Mouse (Mus musculus) CH12.LX (cell line): Measurements from ENCODE around the gene Lefty1. TPM values are rescaled to one million over a fixed set of nuclear protein-coding genes. Genes with fewer than 3 reads are reported as not detected.
"Not testable (repeated sequence)": the region's sequence is repeated elsewhere in the genome, so short reads cannot be mapped to it uniquely, and the experiment has no call there.

Experiments
- DNase-seq: peaks from one replicate; pipeline ENCODE4 v3.0.0-alpha.2; 2013; ENCODE audit errors: extremely low read depth
- H3K27ac ChIP-seq: 2 replicates; pipeline ENCODE4 v1.5.1; 2012; ENCODE audit warnings: low read depth, mild to moderate bottlenecking, control low read depth, moderate library complexity; ENCODE audit not compliant: insufficient read depth
- H3K27me3 ChIP-seq: replicated peaks from 2 replicates; pipeline ENCODE3; 2012; ENCODE audit warnings: inconsistent platforms
- H3K36me3 ChIP-seq, 2 experiments: replicated peaks in 1 of 2; 2 replicates each; pipeline versions ENCODE3 to v1.6.1; 2012; ENCODE audit warnings: inconsistent platforms in 1 of 2, low read length in 1 of 2, mild to moderate bottlenecking in 1 of 2, mixed read lengths in 1 of 2, moderate library complexity in 1 of 2; ENCODE audit not compliant: control insufficient read depth in 1 of 2, insufficient read depth in 1 of 2
- H3K4me1 ChIP-seq, 2 experiments: 2 replicates each; pipeline ENCODE4 v1.6.1; 2012; ENCODE audit warnings: inconsistent platforms in 1 of 2, moderate library complexity in 1 of 2; ENCODE audit not compliant: insufficient read depth in 2 of 2, control insufficient read depth in 1 of 2
- H3K4me2 ChIP-seq: 2 replicates; pipeline ENCODE4 v1.6.1; 2012; ENCODE audit warnings: low read depth, mild to moderate bottlenecking, control low read depth; ENCODE audit not compliant: poor library complexity, insufficient read depth, severe bottlenecking
- H3K4me3 ChIP-seq, 3 experiments: fragments of 150-350 bp in 1 of 3; sonication (generic) in 1 of 3; replicated peaks in 1 of 3; 2 replicates each; pipeline versions ENCODE3 to v1.5.1; 2011 to 2012; ENCODE audit warnings: low read depth in 2 of 3, low read length in 2 of 3, mild to moderate bottlenecking in 2 of 3, moderate library complexity in 2 of 3, control low read depth in 1 of 3, improper control_type of control experiment in 1 of 3, inconsistent platforms in 1 of 3, mixed read lengths in 1 of 3; ENCODE audit not compliant: poor library complexity in 1 of 3
- H3K79me2 ChIP-seq: replicated peaks from 2 replicates; pipeline ENCODE4 v1.6.1; 2012; ENCODE audit warnings: mild to moderate bottlenecking, moderate library complexity; ENCODE audit not compliant: control insufficient read depth, poor library complexity, insufficient read depth, severe bottlenecking; ENCODE audit errors: extremely low read depth
- H3K9ac ChIP-seq: 2 replicates; pipeline ENCODE4 v1.6.1; 2012; ENCODE audit warnings: low read depth, mild to moderate bottlenecking, control low read depth, moderate library complexity; ENCODE audit not compliant: insufficient read depth
- H3K9me3 ChIP-seq: replicated peaks from 2 replicates; pipeline ENCODE3; 2012; ENCODE audit warnings: low read length, inconsistent platforms, mixed read lengths
- BHLHE40 ChIP-seq: IDR thresholded peaks from 2 replicates; pipeline ENCODE4 v1.6.1; 2011; ENCODE audit warnings: mild to moderate bottlenecking, low read depth, low read length, improper control_type of control experiment
- CTCF ChIP-seq, 2 experiments: IDR thresholded peaks in 1 of 2; conservative IDR thresholded peaks in 1 of 2; 2 replicates each; pipeline ENCODE4 v1.5.1; 2011 to 2012; ENCODE audit warnings: low read depth in 2 of 2, low read length in 2 of 2, improper control_type of control experiment in 1 of 2, inconsistent platforms in 1 of 2, mild to moderate bottlenecking in 1 of 2, moderate library complexity in 1 of 2
- EP300 ChIP-seq: IDR thresholded peaks from 2 replicates; pipeline ENCODE4 v1.6.1; 2011; ENCODE audit warnings: low read length, improper control_type of control experiment
- ETS1 ChIP-seq: conservative IDR thresholded peaks from 2 replicates; pipeline ENCODE4 v1.6.1; 2012; ENCODE audit warnings: low read depth, mild to moderate bottlenecking, inconsistent platforms, low read length, improper control_type of control experiment, moderate library complexity
- HCFC1 ChIP-seq: IDR thresholded peaks from 2 replicates; pipeline ENCODE4 v1.6.1; 2012; ENCODE audit warnings: low read depth, mild to moderate bottlenecking, inconsistent platforms, low read length, improper control_type of control experiment
- IRF4 ChIP-seq: IDR thresholded peaks from 2 replicates; pipeline ENCODE4 v1.6.1; 2014; ENCODE audit warnings: low read depth, mild to moderate bottlenecking, inconsistent platforms, low read length, improper control_type of control experiment
- JUND ChIP-seq: conservative IDR thresholded peaks from 2 replicates; pipeline ENCODE4 v1.6.1; 2011; ENCODE audit warnings: low read depth, low read length, improper control_type of control experiment
- KAT2A ChIP-seq: IDR thresholded peaks from 2 replicates; pipeline ENCODE4 v1.6.1; 2012; ENCODE audit warnings: low read length, improper control_type of control experiment, inconsistent platforms; ENCODE audit not compliant: insufficient replicate concordance
- MAFK ChIP-seq: IDR thresholded peaks from 2 replicates; pipeline ENCODE4 v1.6.1; 2011; ENCODE audit warnings: low read length, improper control_type of control experiment; ENCODE audit not compliant: insufficient replicate concordance
- MAX ChIP-seq: IDR thresholded peaks from 2 replicates; pipeline ENCODE4 v1.6.1; 2011; ENCODE audit warnings: low read length, improper control_type of control experiment
- POLR2AphosphoS2 ChIP-seq: IDR thresholded peaks from 2 replicates; pipeline ENCODE4 v1.6.1; 2011; ENCODE audit warnings: low read depth, low read length, improper control_type of control experiment
- RAD21 ChIP-seq: IDR thresholded peaks from 2 replicates; pipeline ENCODE4 v1.6.1; 2011; ENCODE audit warnings: low read depth, mild to moderate bottlenecking, low read length, improper control_type of control experiment, moderate library complexity
- TCF12 ChIP-seq: IDR thresholded peaks from 2 replicates; pipeline ENCODE4 v1.6.1; 2014; ENCODE audit warnings: low read depth, mild to moderate bottlenecking, inconsistent platforms, low read length, improper control_type of control experiment
- USF1 ChIP-seq: IDR thresholded peaks from 2 replicates; pipeline ENCODE4 v1.6.1; 2014; ENCODE audit warnings: low read depth, mild to moderate bottlenecking, inconsistent platforms, low read length, improper control_type of control experiment
- ZKSCAN1 ChIP-seq: IDR thresholded peaks from 2 replicates; pipeline ENCODE4 v1.6.1; 2012; ENCODE audit warnings: low read depth, inconsistent platforms, low read length, improper control_type of control experiment, borderline replicate concordance
- dilution Hi-C: fragments of 300-500 bp; cut with MboI; formaldehyde crosslinking; loops from 2 replicates; pipeline ENCODE4 v1.14.3; 2020; ENCODE audit warnings: low sequenced_read_pairs; ENCODE audit not compliant: extremely low pct_unique_long_range_greater_than_20kb, extremely low pct_ligation_motif_present
- in situ Hi-C: fragments of 300-500 bp; cut with MboI; formaldehyde crosslinking; loops from 3 replicates; pipeline ENCODE4 v1.14.3; 2019; ENCODE audit warnings: low sequenced_read_pairs, low pct_ligation_motif_present, low pct_unique_long_range_greater_than_20kb, mixed read lengths
- polyA plus RNA-seq: library from polyadenylated mRNA; unstranded; fragments of >175 nt; gene quantifications from 2 replicates; pipeline ENCODE4 v1.2.1, GENCODE M21; 2012; ENCODE audit warnings: low read depth; ENCODE audit not compliant: insufficient read length
- total RNA-seq, 2 experiments: library from RNA; depleted of rRNA; stranded (reverse); fragments of 300-350 nt in 1 of 2; fragments of >200 nt in 1 of 2; gene quantifications; 2 replicates each; pipeline ENCODE4 v1.2.3; 2012 to 2014

The Lefty1 gene
- total and polyA plus RNA-seq, 3 experiments: not detected

DNA sequence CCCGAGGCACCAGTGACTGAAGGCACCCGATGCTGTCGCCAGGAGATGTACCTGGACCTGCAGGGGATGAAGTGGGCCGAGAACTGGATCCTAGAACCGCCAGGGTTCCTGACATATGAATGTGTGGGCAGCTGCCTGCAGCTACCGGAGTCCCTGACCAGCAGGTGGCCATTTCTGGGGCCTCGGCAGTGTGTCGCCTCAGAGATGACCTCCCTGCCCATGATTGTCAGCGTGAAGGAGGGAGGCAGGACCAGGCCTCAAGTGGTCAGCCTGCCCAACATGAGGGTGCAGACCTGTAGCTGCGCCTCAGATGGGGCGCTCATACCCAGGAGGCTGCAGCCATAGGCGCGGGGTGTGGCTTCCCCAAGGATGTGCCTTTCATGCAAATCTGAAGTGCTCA lies 2.8 kb downstream of the Lefty1 start:
- DNase-seq, in situ Hi-C loops, dilution Hi-C loops, H3K9ac ChIP-seq, H3K79me2 ChIP-seq, H3K4me3 ChIP-seq, H3K27ac ChIP-seq, H3K36me3 ChIP-seq, H3K4me1 ChIP-seq, H3K4me2 ChIP-seq, H3K9me3 ChIP-seq: not testable (repeated sequence)
- H3K27me3 ChIP-seq: peaks cover 46% of the 10 kb centered on the region

DNA sequence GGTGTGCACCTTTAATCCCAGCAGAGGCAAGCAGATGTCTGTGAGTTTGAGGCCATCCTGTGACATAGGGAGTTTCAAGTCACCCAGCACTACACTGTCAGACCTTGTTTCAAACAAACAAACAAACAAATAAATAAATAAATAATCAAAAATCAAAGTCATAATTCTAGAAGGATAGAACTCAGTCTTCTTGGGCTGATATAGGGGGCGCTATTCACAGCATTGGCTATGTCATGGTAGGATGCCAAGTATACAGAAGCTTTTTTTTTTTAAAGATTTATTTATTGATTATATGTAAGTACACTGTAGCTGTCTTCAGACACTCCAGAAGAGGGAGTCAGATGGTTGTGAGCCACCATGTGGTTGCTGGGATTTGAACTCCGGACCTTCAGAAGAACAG lies 4.0 kb downstream of the Lefty1 start:
- peak in 1 of 2 experiments; percentile 21; a peak in 1 of 4 replicates for TF ChIP-seq CTCF (conservative IDR thresholded peaks at IDR 0.05 in 1 of 2, IDR thresholded peaks at IDR 0.05 in 1 of 2; ENCODE audit: low read depth in 2 of 2, low read length in 2 of 2)
- in situ Hi-C loops, H3K36me3 ChIP-seq, H3K27ac ChIP-seq, H3K9me3 ChIP-seq, H3K4me3 ChIP-seq, H3K9ac ChIP-seq, H3K79me2 ChIP-seq, dilution Hi-C loops, DNase-seq, H3K4me2 ChIP-seq: not testable (repeated sequence)
- H3K4me1 ChIP-seq: peaks cover 9 to 14% of the 10 kb centered on the region in 2 experiments; a peak in 3 of 4 replicates
- H3K27me3 ChIP-seq: peaks cover 48% of the 10 kb centered on the region

DNA sequence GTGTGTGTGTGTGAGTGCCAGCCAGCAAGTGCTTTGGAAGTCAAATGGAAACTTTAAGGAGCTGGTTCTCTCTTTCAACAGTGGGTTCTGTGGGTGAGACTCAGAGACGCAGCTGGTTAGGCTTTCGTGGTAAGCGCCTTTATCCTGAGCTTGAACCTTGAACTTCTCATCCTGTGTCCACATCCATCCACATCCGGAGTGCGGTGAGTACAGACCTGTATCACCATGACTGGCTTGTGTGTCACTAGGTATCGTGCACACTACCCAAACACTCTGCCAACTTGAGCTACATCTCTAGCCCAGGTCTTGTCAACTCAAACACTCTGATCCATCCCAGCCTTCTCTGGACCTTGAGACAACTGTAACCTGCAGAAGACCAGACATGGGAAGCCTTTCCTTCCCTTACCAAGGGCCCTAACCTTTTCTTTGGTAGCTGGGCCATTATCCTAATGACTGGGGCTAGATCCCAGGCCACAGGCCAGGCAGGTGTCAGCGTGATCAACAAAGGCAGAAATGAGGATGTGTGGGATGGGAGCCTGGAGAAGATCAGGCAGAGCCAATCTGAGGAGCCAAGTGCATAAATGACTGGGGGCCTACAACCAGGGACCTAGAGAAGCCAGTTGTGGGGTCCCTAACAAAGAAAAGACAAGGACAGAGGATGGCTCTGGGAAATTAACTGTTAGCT lies 6.1 kb downstream of the Lefty1 start:
- in situ Hi-C loops: no loop called here
- TF ChIP-seq EP300 (0 out of 2 replicates have a peak, but pooled peaks have one; percentile 34), USF1 (no peak)
- Histone ChIP-seq H3K4me1 (peaks cover 11 to 30% of the 10 kb centered on the region in 2 experiments), H3K27me3 (peaks cover 35% of the 10 kb centered on the region), H3K79me2 (no peaks in the 10 kb centered on the region), H3K27ac (no peak overlapping the region), H3K36me3 (no peaks in the 10 kb centered on the region), H3K4me3 (no peak overlapping the region), H3K4me2 (no peak overlapping the region), H3K9ac (no peak overlapping the region), H3K9me3 (no peaks in the 10 kb centered on the region)
- dilution Hi-C loops: no loop called here
- no peak for DNase-seq

GRCm38 (mm10) chr1:180941726-180942125 lies 6.9 kb downstream of the Lefty1 start:
- no peak for DNase-seq
- H3K9ac ChIP-seq: peak overlapping the region; percentile 22; the same call in 1 of the 2 replicates
- H3K36me3 ChIP-seq: peaks cover 0 to 4% of the 10 kb centered on the region in 2 experiments
- peaks cover 11 to 34% of the 10 kb centered on the region in 2 experiments for H3K4me1 ChIP-seq
- no peaks in the 10 kb centered on the region for H3K9me3 ChIP-seq
- no peak overlapping the region for H3K27ac ChIP-seq
- no peaks in the 10 kb centered on the region for H3K79me2 ChIP-seq
- peak overlapping the region; percentile 60 to 78 (median 70) for H3K4me3 ChIP-seq
- TF ChIP-seq IRF4 (no peak), CTCF (conservative IDR thresholded peaks at IDR 0.05 in 1 of 2, IDR thresholded peaks at IDR 0.05 in 1 of 2; ENCODE audit: low read depth in 2 of 2, low read length in 2 of 2) (no peak), MAX (no peak), POLR2AphosphoS2 (no peak), TCF12 (no peak), JUND (no peak), ETS1 (no peak), MAFK (no peak), KAT2A (no peak), BHLHE40 (no peak), HCFC1 (no peak), ZKSCAN1 (no peak), RAD21 (no peak)
- TF ChIP-seq, all 38 proteins: peak for 0
- Histone ChIP-seq H3K27me3 (peaks cover 33% of the 10 kb centered on the region), H3K4me2 (peak overlapping the region; percentile 48)
- in situ Hi-C loops: no loop called here
- dilution Hi-C loops: no loop called here
